In the genomic region with DNA sequence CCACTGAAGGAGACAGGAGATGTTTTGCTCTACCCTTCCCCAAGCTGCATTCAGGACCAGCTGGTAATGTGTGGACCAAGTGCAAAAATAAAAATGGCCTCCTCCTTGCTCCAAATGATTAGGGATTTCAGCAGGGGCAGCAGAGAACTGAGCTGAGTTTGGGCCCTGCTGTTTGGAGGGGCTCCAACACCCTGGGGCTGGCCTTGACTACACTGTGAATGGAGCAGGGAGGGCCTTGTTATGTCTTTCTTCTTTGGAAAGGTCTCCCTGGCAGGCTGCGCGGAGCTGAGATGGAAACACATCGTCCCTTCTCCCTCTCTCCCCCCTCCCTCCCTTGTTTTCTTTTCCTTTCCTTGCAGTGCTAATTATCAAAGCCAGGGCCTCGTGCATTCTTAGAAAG, we compare ENCODE assay signal across 13 mouse cellular contexts.
DNase-seq lines count a peak whose midpoint lies in the region; ATAC-seq and TF ChIP-seq lines count a peak whose summit lies in the region.
"Had no signal": no experiment of that assay in that cellular context is flagged by ENCODE, and none has a peak within 500 bp of the region (broad histone marks: within the 10 kb centered on the region; RNA-seq: fewer than 3 reads in every experiment).

No protein-coding gene starts in this region.

- peak; percentile 37 for DNase-seq in adrenal gland, postnatal 10 days
- no peak for DNase-seq in adrenal gland, adult 8-10 months
- peak; percentile 44 to 48 for DNase-seq in left cerebral cortex, postnatal 14 days (ENCODE audit: low spot score in 2 of 2)
- DNase-seq in left cerebral cortex, adult 18-20 months (ENCODE audit: low spot score in 2 of 2), result no peak
- no peak for DNase-seq in ES-E14 (ENCODE audit: low read depth, low spot score)
- DNase-seq in gastrocnemius, postnatal 36 days, result no peak
- no peak for DNase-seq in embryo, embryonic 10 days (ENCODE audit: low spot score)

- peaks cover 2% of the 10 kb centered on the region for H3K36me3 ChIP-seq in ES-E14 (ENCODE audit: control insufficient read depth, insufficient read depth, low read length, poor library complexity, severe bottlenecking)
- H3K36me3 ChIP-seq in midbrain, embryonic 13.5 days, result peaks cover 11% of the 10 kb centered on the region

- no peak overlapping the region for H3K4me2 ChIP-seq in midbrain, embryonic 13.5 days (replicated peaks)

- in situ Hi-C loops in ES-E14 (cut with MboI; ENCODE audit: low sequenced_read_pairs in 2 of 2, unreplicated experiment in 2 of 2), result loop anchor here (25.0 kb wide), 1 partner anchor 206 kb away; no protein-coding TSS in a partner anchor

- no peaks in the 10 kb centered on the region for H3K27me3 ChIP-seq in midbrain, embryonic 13.5 days
- H3K27me3 ChIP-seq: embryonic facial prominence, embryonic 13.5 days; neural tube, embryonic 12.5 days had no signal

- H3K27ac ChIP-seq in ES-E14 (ENCODE audit: insufficient read depth, low read depth, low read length, poor library complexity, severe bottlenecking), result no peak overlapping the region
- no peak overlapping the region for H3K27ac ChIP-seq in midbrain, embryonic 13.5 days
- H3K27ac ChIP-seq: embryonic facial prominence, embryonic 13.5 days; liver, embryonic 15.5 days; macrophage; neural tube, embryonic 12.5 days had no signal

- H3K4me1 ChIP-seq in ES-E14 (ENCODE audit: control insufficient read depth in 2 of 2, insufficient read depth in 2 of 2, low read length in 2 of 2, poor library complexity in 1 of 2), result peaks cover 3 to 7% of the 10 kb centered on the region in 2 experiments; a peak in 3 of 4 replicates
- H3K4me1 ChIP-seq in midbrain, embryonic 13.5 days (replicated peaks), result no peaks in the 10 kb centered on the region

- 61% methylated on average over 4 of the region's 4 CpGs for WGBS in midbrain, embryonic 13.5 days

- no peaks in the 10 kb centered on the region for H3K9me3 ChIP-seq in ES-E14 (ENCODE audit: control insufficient read depth, insufficient read depth, low read depth, low read length)
- H3K9me3 ChIP-seq in midbrain, embryonic 13.5 days, result no peaks in the 10 kb centered on the region
- H3K9me3 ChIP-seq: embryonic facial prominence, embryonic 13.5 days; G1E; liver, embryonic 15.5 days; neural tube, embryonic 12.5 days had no signal

- H3K9ac ChIP-seq in ES-E14 (ENCODE audit: insufficient read depth, low read depth, low read length, poor library complexity, severe bottlenecking), result 0 out of 2 replicates have a peak overlapping the region, but pooled peaks have one; percentile 34
- H3K9ac ChIP-seq in midbrain, embryonic 13.5 days (replicated peaks), result 0 out of 2 replicates have a peak overlapping the region, but pooled peaks have one; percentile 3
- H3K9ac ChIP-seq: neural tube, embryonic 12.5 days had no signal

- intact Hi-C loops in left cerebral cortex, postnatal 14 days (cut with DNase I), result loop anchor here (5.0 kb wide), 3 partner anchors 91 to 226 kb away; a partner anchor contains a TSS
- intact Hi-C loops in gastrocnemius, postnatal 36 days (cut with DNase I), result loop anchor here (5.0 kb wide), 2 partner anchors 71 to 226 kb away; no protein-coding TSS in a partner anchor

- 0 out of 2 replicates have a peak, but pooled peaks have one; percentile 41 for ATAC-seq in midbrain, embryonic 13.5 days

- no peak overlapping the region for H3K4me3 ChIP-seq in ES-E14 (ENCODE audit: insufficient read depth in 1 of 2, low read depth in 1 of 2, low read length in 2 of 2, poor library complexity in 1 of 2, severe bottlenecking in 1 of 2)
- H3K4me3 ChIP-seq in midbrain, embryonic 13.5 days (replicated peaks), result no peak overlapping the region
- H3K4me3 ChIP-seq: neural tube, embryonic 12.5 days had no signal

TF ChIP-seq in ES-E14, 5 proteins besides CTCF, POLR2A, EP300 and RAD21:
- TF ChIP-seq HCFC1 (IDR thresholded peaks at IDR 0.05; ENCODE audit: borderline replicate concordance, insufficient read depth, low read length), result no peak
- TF ChIP-seq CHD2 (IDR thresholded peaks at IDR 0.05; ENCODE audit: low read depth, low read length), result no peak
- no peak for TF ChIP-seq MAFK (IDR thresholded peaks at IDR 0.05; ENCODE audit: insufficient read depth, low read depth, low read length)
- TF ChIP-seq ZNF384 (IDR thresholded peaks at IDR 0.05; ENCODE audit: low read depth, low read length), result no peak
- TF ChIP-seq ZC3H11A (IDR thresholded peaks at IDR 0.05; ENCODE audit: borderline replicate concordance, low read depth, low read length), result no peak
TF ChIP-seq in ES-E14: peak in this region for 0.

Comparison
In these comparisons a context has a peak if more than half of its experiments do, and no peak if none do; other contexts are left out.
1. DNase-seq: peak in adrenal gland, postnatal 10 days (single experiment) and left cerebral cortex, postnatal 14 days (2 of 2); none in adrenal gland, adult 8-10 months (single experiment), left cerebral cortex, adult 18-20 months (0 of 2), ES-E14 (single experiment), gastrocnemius, postnatal 36 days (0 of 2) and embryo, embryonic 10 days (single experiment).